Mouse (Mus musculus) lung, adult 2 months (tissue): ENCODE data around the gene Ak5.

Source experiments
- CTCF ChIP-seq: fragments of 200-500 bp; IDR thresholded peaks from 2 replicates; pipeline ENCODE4 v1.5.1; 2011; ENCODE audit warnings: mild to moderate bottlenecking, low read length, control low read depth; ENCODE audit not compliant: insufficient read depth
- POLR2A ChIP-seq: fragments of 200-500 bp; IDR thresholded peaks from 2 replicates; pipeline ENCODE4 v1.6.1; 2011; ENCODE audit warnings: low read depth, mild to moderate bottlenecking, control low read depth, low read length, borderline replicate concordance; ENCODE audit errors: extremely low read depth

DNA sequence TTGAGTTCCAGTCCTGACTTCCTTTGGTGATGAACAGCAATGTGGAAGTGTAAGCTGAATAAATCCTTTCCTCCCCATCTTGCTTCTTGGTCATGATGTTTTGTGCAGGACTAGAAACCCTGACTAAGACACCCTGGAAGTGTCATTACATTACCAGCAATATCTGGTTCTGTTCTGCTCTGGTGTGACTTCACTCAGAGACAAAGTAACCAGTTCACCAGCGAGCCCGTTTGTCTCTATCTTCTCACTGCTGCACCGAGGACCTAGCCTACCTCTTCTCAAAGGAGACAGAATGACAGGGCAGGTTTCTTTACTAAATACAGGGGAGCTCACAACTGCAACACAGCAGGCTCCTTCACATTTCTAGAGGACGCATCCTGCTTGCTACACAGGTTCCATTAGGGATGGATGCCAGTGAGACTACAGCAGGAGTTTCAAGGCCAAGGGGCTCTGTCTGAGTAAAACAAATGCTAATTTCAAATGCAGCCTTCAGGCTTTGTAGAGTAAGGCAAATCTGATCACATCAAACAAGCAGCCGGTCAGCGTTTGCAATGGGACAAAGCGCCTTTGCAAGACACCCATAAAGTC, 117.5 kb downstream of the Ak5 start:
- no peak for TF ChIP-seq CTCF
- TF ChIP-seq POLR2A: no peak
